Mouse (Mus musculus): ENCODE results near the gene Hcfc1r1. TPM values are rescaled to one million over a fixed set of nuclear protein-coding genes. Genes with fewer than 3 reads are reported as not detected.

Gene Hcfc1r1
- polyA plus RNA-seq (2015; fragmentation: Nextera tagmentation; extraction: Ambion mirVana), result 73.7 and 84.8 TPM in 2 replicates

DNA sequence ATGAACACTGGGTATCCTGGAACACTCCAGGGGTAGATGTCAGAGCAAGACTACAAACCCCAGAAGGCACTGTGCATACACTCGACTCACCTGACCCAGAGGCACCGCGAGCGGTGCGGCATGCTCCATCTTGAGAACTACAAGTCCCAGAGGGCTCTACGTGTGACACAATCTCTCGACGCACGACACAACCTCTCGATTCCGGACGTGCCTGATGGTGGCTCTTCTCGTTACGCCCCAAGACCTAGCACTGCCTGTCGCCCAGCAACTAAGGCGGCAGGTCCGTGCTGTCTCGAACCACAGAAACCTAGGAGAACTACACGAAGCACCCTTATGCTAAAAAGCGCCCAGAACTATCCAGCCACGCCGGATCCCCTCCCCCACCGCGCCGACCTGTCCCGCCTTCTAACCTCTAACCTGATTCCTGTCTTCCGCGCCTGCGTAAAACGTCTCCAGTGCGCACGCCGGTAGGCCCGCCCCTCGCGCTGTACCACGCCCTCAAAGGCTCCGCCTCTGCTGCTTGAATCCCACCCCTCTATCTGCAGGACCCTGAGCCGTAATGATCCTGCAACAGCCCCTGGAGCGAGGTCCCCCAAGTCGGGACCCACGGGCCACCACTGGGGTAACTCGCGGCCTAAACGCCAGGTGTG is at the start of gene Hcfc1r1, which contains the start of gene Thoc6:
Gene Hcfc1r1 (plus strand): TSS at position 173 of the 650 bp plus-strand sequence.
Gene Thoc6 (minus strand): TSS at position 459 of the 650 bp plus-strand sequence.
- H3K4me2 ChIP-seq, result peak within 1 kb of the TSS; percentile 96
- peak within 1 kb of the TSS; percentile 83 for H3K27ac ChIP-seq
- H3K4me3 ChIP-seq (replicated peaks), result peak within 1 kb of the TSS; percentile 72
- no peaks in the 10 kb centered on the region for H3K9me3 ChIP-seq
- peaks cover 3% of the 10 kb centered on the region; the same call in 1 of the 2 replicates for H3K27me3 ChIP-seq (replicated peaks)
- peak within 1 kb of the TSS; percentile 52 for H3K9ac ChIP-seq
- ATAC-seq (ENCODE audit: insufficient read depth, low FRiP score, low read depth), result peak; percentile 93
- peaks cover 40% of the 10 kb centered on the region for H3K4me1 ChIP-seq
- peaks cover 13% of the 10 kb centered on the region for H3K36me3 ChIP-seq
- under 1% methylated on average over 45 of the region's 45 CpGs for WGBS

DNA sequence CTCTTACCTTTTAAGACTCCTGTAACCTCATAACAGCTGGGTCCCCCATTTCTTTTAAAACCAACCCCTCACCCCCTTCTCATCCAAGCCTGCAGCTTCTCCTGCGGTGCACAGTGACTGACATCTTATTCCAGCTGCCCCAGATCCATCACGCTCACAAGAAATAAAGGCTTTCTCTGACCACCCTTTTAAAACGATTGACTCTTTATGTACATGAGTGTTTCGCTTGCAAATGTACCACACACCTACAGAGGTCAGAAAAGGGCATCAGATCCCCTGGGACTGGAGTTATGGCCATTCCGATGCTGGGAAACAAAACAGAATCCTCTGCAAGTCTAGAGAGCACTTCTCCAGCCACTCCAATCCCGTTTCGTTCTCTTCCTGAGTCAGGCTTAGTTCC is 45.6 kb upstream of the Hcfc1r1 start:
- Histone ChIP-seq H3K36me3 (no peaks in the 10 kb centered on the region), H3K4me2 (no peak overlapping the region), H3K9me3 (no peaks in the 10 kb centered on the region), H3K27ac (no peak overlapping the region), H3K4me1 (peaks cover 3% of the 10 kb centered on the region; the same call in 1 of the 2 replicates), H3K27me3 (replicated peaks) (no peaks in the 10 kb centered on the region), H3K4me3 (replicated peaks) (no peak overlapping the region), H3K9ac (no peak overlapping the region)
- ATAC-seq (ENCODE audit: insufficient read depth, low FRiP score, low read depth), result no peak
- WGBS, result 35% methylated on average over 7 of the region's 7 CpGs

DNA sequence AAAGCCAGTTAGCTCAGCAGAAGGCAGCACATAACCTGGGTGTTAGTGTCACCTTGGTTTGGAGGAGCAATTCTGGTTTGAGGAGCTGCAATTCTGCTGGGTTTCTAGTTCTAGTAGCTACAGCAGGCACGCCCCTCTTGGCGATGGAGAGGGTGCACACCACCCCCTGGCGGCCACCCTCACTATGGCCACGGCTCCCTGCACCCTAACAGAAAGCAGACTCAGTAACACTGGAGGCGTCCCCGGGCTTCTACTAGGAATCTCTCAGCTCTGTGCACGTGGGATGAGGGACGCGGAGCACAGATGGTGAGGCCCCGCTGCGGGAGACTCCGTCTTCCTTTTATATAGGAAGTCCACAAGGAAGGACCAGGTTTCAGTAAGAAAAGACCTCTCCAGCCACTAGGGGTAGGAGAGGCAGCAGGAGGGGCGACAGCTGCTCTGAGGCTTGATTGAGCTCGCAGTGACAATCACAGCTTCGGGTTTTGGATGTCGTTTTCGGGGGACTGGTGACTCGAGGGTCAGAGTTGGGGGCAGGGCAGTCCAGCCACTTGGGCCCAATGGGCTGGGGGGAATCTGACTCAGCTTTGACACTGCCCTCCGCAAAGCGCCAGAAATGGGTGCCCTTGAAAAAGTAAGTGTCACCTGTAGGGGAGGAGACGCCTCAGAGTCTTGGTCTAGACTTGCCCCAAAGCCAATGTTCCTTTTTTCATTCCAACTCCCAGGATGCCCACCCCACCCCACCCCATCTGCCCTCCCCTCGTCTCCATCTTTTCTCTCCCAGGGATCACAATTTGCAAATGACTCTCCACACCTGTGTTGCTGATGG is 43.0 kb upstream of the Hcfc1r1 start:
- Histone ChIP-seq H3K4me2 (peak overlapping the region; percentile 56), H3K27me3 (replicated peaks) (no peaks in the 10 kb centered on the region), H3K4me1 (peaks cover 3% of the 10 kb centered on the region; the same call in 1 of the 2 replicates), H3K27ac (no peak overlapping the region), H3K9ac (peak overlapping the region; percentile 25; the same call in 1 of the 2 replicates), H3K4me3 (replicated peaks) (peak overlapping the region; percentile 26), H3K36me3 (no peaks in the 10 kb centered on the region), H3K9me3 (no peaks in the 10 kb centered on the region)
- ATAC-seq (ENCODE audit: insufficient read depth, low FRiP score, low read depth), result peak; percentile 76
- WGBS, result 13% methylated on average over 22 of the region's 22 CpGs

DNA sequence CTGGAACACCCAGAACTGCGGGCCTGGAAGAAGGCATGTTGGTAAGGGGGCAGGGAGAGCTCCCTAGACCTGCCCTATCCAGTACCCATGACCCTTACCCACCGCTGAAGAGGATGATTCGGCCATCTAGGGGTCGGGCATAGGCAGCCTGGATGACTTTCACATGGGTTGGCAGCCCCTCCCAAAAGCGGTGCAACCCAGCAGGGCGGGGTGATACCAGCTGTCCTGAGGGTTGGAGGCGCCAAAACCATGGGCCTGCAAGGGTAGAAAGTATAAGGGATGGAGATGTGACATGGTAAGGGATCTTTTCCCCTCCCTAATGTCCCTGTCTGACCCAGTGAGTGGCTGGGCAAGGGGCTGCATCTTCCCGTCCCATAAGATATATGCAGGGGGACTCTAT is 42.2 kb upstream of the Hcfc1r1 start:
- 75% methylated on average over 8 of the region's 8 CpGs for WGBS
- H3K27me3 ChIP-seq (replicated peaks), result no peaks in the 10 kb centered on the region
- no peak for ATAC-seq (ENCODE audit: insufficient read depth, low FRiP score, low read depth)
- H3K4me1 ChIP-seq, result peaks cover 3% of the 10 kb centered on the region; the same call in 1 of the 2 replicates
- no peak overlapping the region for H3K4me3 ChIP-seq (replicated peaks)
- no peak overlapping the region for H3K27ac ChIP-seq
- no peaks in the 10 kb centered on the region for H3K9me3 ChIP-seq
- no peaks in the 10 kb centered on the region for H3K36me3 ChIP-seq
- H3K4me2 ChIP-seq, result no peak overlapping the region
- H3K9ac ChIP-seq, result no peak overlapping the region

DNA sequence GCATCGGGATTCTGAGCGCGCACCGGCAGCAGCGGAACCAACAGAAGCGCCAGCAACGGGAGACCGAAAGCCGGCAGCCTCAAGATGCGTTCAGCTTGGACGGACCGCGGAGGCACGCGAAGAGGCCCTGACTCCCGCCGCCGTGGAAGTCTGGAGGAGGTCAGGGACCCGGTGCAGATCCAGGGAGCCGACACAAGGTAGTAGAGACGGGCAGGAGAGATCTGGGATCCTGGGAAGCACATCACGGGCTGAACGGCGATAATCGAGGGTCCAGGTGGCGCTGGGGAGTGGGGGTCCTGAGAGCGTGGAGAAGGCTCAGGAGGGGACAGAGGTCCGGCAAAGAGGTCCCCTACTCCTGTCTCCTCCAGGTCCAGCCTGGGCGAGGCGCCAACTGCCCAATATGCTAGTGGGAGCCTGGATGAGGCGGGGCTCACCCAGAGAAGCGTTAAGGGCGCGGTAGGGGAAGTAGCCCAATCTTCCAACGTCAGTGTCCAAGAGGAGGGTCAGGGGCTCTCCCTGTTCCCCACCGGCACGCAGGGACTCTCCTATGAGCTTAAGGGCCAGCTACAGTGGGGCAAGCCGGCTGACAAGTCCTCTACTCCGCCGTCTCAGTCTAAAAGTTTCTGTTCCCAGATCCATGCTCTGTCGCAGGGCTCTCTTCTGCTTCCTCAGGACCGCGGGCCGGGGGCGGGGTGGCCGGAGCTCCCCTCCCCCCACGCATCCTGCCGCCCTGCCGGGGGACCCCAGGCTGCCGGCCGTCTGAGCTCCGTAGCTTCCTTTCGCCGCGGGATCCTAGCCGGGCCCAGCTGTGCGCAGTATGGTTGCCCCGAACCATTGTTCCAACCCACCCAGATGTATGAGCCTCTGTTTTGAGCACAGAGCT is 28.5 kb upstream of the Hcfc1r1 start, which contains the start of gene Mmp25:
Gene Mmp25 (minus strand): TSS at position 665 of the 883 bp plus-strand sequence.
- H3K4me1 ChIP-seq, result peaks cover 5% of the 10 kb centered on the region; the same call in 1 of the 2 replicates
- peak within 1 kb of the TSS; percentile 46 for H3K4me3 ChIP-seq (replicated peaks)
- under 1% methylated on average over 58 of the region's 58 CpGs for WGBS
- ATAC-seq (ENCODE audit: insufficient read depth, low FRiP score, low read depth), result no peak
- H3K36me3 ChIP-seq, result no peaks in the 10 kb centered on the region
- H3K4me2 ChIP-seq, result peak within 1 kb of the TSS; percentile 90
- no peak within 1 kb of the TSS for H3K27ac ChIP-seq
- no peaks in the 10 kb centered on the region for H3K9me3 ChIP-seq
- peaks cover 7% of the 10 kb centered on the region; the same call in 1 of the 2 replicates for H3K27me3 ChIP-seq (replicated peaks)
- 0 out of 2 replicates have a peak within 1 kb of the TSS, but pooled peaks have one; percentile 2 for H3K9ac ChIP-seq

DNA sequence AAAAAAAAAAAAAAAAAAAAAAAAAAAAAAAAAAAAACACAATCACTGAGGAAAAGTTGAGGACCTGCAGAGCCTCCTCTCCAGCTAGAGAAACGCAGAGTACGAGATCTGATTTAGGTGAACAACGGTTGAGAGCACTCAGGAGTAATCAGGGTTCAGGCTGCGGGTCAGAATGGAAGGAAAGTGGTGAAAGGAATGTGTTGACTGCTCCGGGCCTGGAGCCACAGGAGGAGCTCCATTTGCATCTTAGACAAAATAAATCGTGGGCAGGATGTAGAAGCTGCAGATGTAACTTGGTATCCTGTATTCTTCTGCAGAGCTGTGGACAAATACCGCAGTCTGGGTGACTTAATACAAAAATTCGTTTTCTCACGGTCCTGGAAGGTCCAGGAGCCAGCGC is 27.5 kb upstream of the Hcfc1r1 start:
- no peak for ATAC-seq (ENCODE audit: insufficient read depth, low FRiP score, low read depth)
- Histone ChIP-seq H3K27ac (no peak overlapping the region), H3K9me3 (no peaks in the 10 kb centered on the region), H3K9ac (no peak overlapping the region), H3K27me3 (replicated peaks) (peaks cover 7% of the 10 kb centered on the region; the same call in 1 of the 2 replicates), H3K4me1 (peaks cover 5% of the 10 kb centered on the region; the same call in 1 of the 2 replicates), H3K4me3 (replicated peaks) (no peak overlapping the region), H3K4me2 (no peak overlapping the region), H3K36me3 (no peaks in the 10 kb centered on the region)
- 42% methylated on average over 10 of the region's 10 CpGs for WGBS

DNA sequence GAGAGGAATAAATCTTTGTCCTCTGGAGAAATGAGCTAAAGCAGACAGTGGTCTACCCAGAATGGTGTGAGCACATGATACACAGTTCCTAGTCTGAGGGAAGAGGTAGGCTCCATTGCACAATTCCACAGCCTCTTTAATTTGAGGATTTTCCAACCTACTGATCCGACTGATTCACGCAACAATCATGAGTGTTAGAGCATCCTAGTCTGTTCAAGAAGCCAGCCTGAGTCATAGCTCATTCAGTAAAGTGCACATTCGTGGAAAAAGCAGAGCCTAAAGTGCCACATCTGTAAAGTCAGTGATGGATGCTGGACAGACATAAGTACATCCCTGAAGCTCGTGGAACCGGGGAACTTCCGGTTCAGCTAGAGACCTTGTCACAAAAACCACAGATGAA is 22.0 kb upstream of the Hcfc1r1 start:
- H3K36me3 ChIP-seq, result no peaks in the 10 kb centered on the region
- H3K4me1 ChIP-seq, result no peaks in the 10 kb centered on the region
- H3K27ac ChIP-seq, result no peak overlapping the region
- no peak for ATAC-seq (ENCODE audit: insufficient read depth, low FRiP score, low read depth)
- no peak overlapping the region for H3K9ac ChIP-seq
- no peak overlapping the region for H3K4me3 ChIP-seq (replicated peaks)
- no peaks in the 10 kb centered on the region for H3K9me3 ChIP-seq
- no peaks in the 10 kb centered on the region for H3K27me3 ChIP-seq (replicated peaks)
- no peak overlapping the region for H3K4me2 ChIP-seq
- 82% methylated on average over 6 of the region's 6 CpGs for WGBS

DNA sequence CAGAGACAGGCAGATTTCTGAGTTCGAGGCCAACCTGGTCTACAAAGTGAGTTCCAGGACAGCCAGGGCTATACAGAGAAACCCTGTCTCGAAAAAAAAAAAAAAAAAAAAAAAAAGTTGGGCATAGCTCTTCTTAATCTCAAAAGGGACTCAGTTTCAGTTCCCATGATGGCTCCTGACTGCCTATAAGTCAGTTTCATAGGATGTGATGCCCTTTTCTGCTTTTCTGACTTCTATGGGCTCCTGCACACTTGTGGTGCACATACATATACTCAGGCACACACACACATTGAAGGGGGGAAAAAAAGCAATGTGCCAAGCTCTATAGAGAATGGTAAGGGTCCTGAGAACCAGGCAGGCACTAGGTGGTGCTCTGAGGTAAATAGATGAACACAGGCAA is 20.1 kb upstream of the Hcfc1r1 start:
- WGBS, result 59% methylated on average over 2 of the region's 2 CpGs
- no peaks in the 10 kb centered on the region for H3K27me3 ChIP-seq (replicated peaks)
- no peaks in the 10 kb centered on the region for H3K9me3 ChIP-seq
- H3K9ac ChIP-seq, result no peak overlapping the region
- ATAC-seq (ENCODE audit: insufficient read depth, low FRiP score, low read depth), result no peak
- no peaks in the 10 kb centered on the region for H3K36me3 ChIP-seq
- H3K4me1 ChIP-seq, result no peaks in the 10 kb centered on the region
- H3K4me3 ChIP-seq (replicated peaks), result no peak overlapping the region
- H3K4me2 ChIP-seq, result no peak overlapping the region
- no peak overlapping the region for H3K27ac ChIP-seq

DNA sequence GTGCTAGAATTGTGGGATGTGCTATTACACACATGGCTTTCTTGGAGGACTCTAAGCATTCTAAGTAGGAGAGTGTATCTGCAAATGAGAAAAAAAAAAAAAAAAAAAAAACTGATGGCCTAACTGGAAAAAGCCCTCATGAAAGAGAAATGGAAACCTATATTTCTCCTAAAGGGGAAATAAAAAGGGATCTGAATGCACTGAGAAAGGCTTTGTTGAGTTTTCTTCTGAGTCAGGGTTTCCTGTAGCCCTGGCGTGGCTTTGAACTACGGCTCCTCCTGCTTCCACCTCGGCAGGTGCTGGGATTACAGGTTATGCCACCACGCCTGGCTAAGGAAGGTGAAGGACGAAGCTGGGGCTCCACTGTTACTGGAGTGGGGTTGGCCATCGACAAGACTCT is 19.4 kb upstream of the Hcfc1r1 start:
- WGBS, result 46% methylated on average over 6 of the region's 6 CpGs
- Histone ChIP-seq H3K4me1 (no peaks in the 10 kb centered on the region), H3K4me2 (no peak overlapping the region), H3K9me3 (no peaks in the 10 kb centered on the region), H3K27me3 (replicated peaks) (no peaks in the 10 kb centered on the region), H3K36me3 (no peaks in the 10 kb centered on the region), H3K27ac (no peak overlapping the region), H3K9ac (no peak overlapping the region), H3K4me3 (replicated peaks) (no peak overlapping the region)
- ATAC-seq (ENCODE audit: insufficient read depth, low FRiP score, low read depth), result no peak

DNA sequence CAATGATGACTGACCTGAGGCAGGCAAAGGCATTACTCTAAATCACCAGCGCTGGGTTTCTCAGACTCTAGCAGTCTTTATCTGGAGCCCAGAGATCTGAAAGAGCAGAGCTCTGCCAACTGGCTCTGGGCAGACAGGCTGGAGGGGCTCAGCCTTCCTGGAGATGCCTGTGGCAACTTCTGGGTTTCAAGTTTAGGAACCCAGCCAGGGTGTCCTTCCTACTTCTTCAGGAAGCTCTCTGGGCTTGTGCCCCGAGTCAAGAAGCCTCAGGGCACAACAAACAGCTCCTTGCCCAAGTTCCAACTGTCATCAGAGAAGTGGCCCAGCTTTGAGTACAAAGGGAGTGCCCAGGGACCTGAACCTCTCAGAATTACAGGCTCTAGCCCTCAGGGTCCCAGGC is 19.0 kb upstream of the Hcfc1r1 start:
- no peak overlapping the region for H3K4me2 ChIP-seq
- WGBS, result 67% methylated on average over 2 of the region's 2 CpGs
- H3K9ac ChIP-seq, result no peak overlapping the region
- no peaks in the 10 kb centered on the region for H3K36me3 ChIP-seq
- no peak overlapping the region for H3K4me3 ChIP-seq (replicated peaks)
- no peak for ATAC-seq (ENCODE audit: insufficient read depth, low FRiP score, low read depth)
- no peaks in the 10 kb centered on the region for H3K27me3 ChIP-seq (replicated peaks)
- no peaks in the 10 kb centered on the region for H3K9me3 ChIP-seq
- no peak overlapping the region for H3K27ac ChIP-seq
- H3K4me1 ChIP-seq, result no peaks in the 10 kb centered on the region

DNA sequence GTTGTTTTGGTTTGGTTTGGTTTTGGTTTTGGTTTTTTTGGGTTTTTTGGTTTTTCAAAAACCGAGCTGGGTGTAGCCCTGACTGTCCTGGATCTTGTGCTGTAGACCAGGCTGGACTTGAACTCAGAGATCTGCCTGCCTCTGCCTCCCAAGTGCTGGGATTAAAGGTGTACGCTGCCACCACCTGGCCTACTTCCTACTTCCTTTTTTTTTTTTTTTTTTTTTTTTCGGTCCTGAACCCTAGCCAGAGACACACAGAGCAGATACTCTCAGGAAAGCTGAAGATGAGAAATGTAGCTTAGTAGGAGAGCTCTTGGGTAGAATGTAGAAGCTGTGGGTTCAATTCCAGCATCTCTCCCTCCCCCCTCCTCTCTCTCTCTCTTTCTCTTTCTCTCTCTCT is 14.9 kb upstream of the Hcfc1r1 start:
- 92% methylated on average over 3 of the region's 3 CpGs for WGBS
- H3K9ac ChIP-seq, result no peak overlapping the region
- no peak overlapping the region for H3K27ac ChIP-seq
- no peak for ATAC-seq (ENCODE audit: insufficient read depth, low FRiP score, low read depth)
- no peak overlapping the region for H3K4me3 ChIP-seq (replicated peaks)
- no peaks in the 10 kb centered on the region for H3K9me3 ChIP-seq
- peaks cover 26% of the 10 kb centered on the region for H3K27me3 ChIP-seq (replicated peaks)
- no peaks in the 10 kb centered on the region for H3K4me1 ChIP-seq
- H3K4me2 ChIP-seq, result no peak overlapping the region
- no peaks in the 10 kb centered on the region for H3K36me3 ChIP-seq

All from stomach, embryonic 15.5 days (tissue).